Mouse (Mus musculus) forebrain, embryonic 10.5 days (tissue): Measurements from ENCODE around the gene Cpeb3. TPM values are rescaled to one million over a fixed set of nuclear protein-coding genes. Genes with fewer than 3 reads are reported as not detected.

Experiments used
- DNase-seq: peaks from one replicate; pipeline ENCODE4 v3.0.0-alpha.2; 2017; ENCODE audit warnings: low spot score; ENCODE audit errors: extremely low spot score
- H3K27ac ChIP-seq: fragments of 300-500 bp; sonication (generic); 2 replicates; pipeline ENCODE4 v1.5.1; 2016; ENCODE audit warnings: mild to moderate bottlenecking
- H3K27me3 ChIP-seq: fragments of 300-500 bp; sonication (generic); 2 replicates; pipeline ENCODE4 v1.6.1; 2016; ENCODE audit warnings: mild to moderate bottlenecking; ENCODE audit not compliant: poor library complexity, severe bottlenecking
- H3K36me3 ChIP-seq: fragments of 300-500 bp; sonication (generic); replicated peaks from 2 replicates; pipeline ENCODE4 v1.6.1; 2016; ENCODE audit warnings: mild to moderate bottlenecking, moderate library complexity
- H3K4me1 ChIP-seq: fragments of 300-500 bp; sonication (generic); 2 replicates; pipeline ENCODE4 v1.6.1; 2016
- H3K4me3 ChIP-seq: fragments of 300-500 bp; sonication (generic); 2 replicates; pipeline ENCODE4 v1.5.1; 2016; ENCODE audit warnings: mild to moderate bottlenecking, moderate library complexity
- H3K9me3 ChIP-seq: fragments of 300-500 bp; sonication (generic); 2 replicates; pipeline ENCODE4 v1.6.1; 2016; ENCODE audit warnings: mild to moderate bottlenecking, moderate library complexity
- WGBS: fragments of 180-500 bp; shearing (Covaris S2); methylation state at CpG from one replicate; pipeline ENCODE4 v1.1.7; 2016; 5-methylcytosine and 5-hydroxymethylcytosine counted together
- polyA plus RNA-seq: library from polyadenylated mRNA; unstranded; fragments of >200 nt; fragmentation: Nextera tagmentation; extraction: Ambion mirVana; gene quantifications from 2 replicates; pipeline ENCODE4 v1.2.1, GENCODE M21; 2016

Cpeb3 gene
- polyA plus RNA-seq, 1 experiment from 2014 or later: 0.95 TPM

DNA sequence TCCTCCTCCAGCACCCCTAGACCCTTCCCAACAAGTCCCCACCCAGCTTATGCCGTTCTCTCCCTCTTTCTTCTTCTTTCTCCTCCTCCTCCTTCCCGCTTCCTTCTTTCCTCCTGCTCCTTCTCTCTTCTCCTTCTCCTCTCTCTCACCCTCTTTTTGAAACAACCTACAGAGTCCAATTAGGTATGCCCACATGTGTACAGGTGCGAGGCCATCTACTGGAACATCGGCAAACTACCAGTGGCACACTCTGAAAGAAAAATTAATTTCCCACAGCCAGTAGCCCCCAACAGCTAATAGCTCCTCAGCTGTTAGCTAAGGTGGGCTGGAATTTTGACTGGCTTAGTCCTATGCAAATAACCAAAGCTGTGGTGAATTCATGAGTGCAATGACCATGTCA, 139.2 kb downstream of the Cpeb3 start:
- no peak for DNase-seq
- peaks cover 6% of the 10 kb centered on the region for H3K4me1 ChIP-seq
- H3K4me3 ChIP-seq: no peak overlapping the region
- no peaks in the 10 kb centered on the region for H3K27me3 ChIP-seq
- no peak overlapping the region for H3K27ac ChIP-seq
- H3K36me3 ChIP-seq: no peaks in the 10 kb centered on the region
- no peaks in the 10 kb centered on the region for H3K9me3 ChIP-seq
- 89% methylated on average over 4 of the region's 4 CpGs for WGBS

DNA sequence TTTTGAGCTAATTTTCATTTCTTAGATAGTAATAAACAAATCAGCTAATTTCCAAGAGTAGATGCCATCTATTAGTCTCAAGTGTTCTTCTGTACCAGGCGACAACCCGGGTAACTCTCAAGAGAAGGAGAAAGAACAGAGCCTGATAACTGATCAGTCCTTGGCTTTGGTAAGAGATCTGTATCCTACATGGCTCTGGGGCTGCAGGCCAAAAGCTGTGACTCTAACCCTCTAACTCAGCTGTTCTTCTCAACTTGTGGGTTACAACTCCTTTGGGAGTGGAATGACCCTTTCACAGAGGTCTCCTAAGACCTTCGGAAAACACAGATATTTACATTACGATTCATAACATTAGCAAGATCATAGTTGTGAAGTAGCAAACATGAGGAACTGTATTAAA, 148.3 kb downstream of the Cpeb3 start:
- no peak for DNase-seq
- Histone ChIP-seq H3K27ac (no peak overlapping the region), H3K27me3 (no peaks in the 10 kb centered on the region), H3K4me3 (no peak overlapping the region), H3K9me3 (no peaks in the 10 kb centered on the region), H3K4me1 (no peaks in the 10 kb centered on the region), H3K36me3 (no peaks in the 10 kb centered on the region)
- WGBS: 91% methylated on average over 4 of the region's 4 CpGs

DNA sequence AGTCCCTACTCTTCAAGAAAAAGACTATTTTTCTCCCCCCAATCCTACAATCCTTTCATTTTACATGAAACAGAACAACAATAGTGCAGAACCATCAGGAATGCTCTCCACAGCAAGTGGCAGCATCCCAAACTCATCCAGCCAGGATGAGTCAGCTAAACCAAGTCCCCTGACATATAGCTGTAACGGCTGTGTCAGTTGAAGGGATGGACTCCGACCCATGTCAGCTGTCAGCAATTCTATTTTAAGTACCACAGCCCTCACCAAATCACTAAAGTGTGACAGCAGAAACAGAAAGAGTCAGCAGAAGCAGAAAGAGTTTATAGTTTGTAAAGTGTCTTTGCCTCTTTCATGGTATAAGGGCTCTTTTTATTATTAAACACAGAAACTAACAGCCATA, 148.8 kb downstream of the Cpeb3 start:
- Histone ChIP-seq H3K4me3 (no peak overlapping the region), H3K27me3 (no peaks in the 10 kb centered on the region), H3K27ac (no peak overlapping the region), H3K4me1 (no peaks in the 10 kb centered on the region), H3K36me3 (no peaks in the 10 kb centered on the region), H3K9me3 (no peaks in the 10 kb centered on the region)
- WGBS: 75% methylated on average over 2 of the region's 2 CpGs
- no peak for DNase-seq

DNA sequence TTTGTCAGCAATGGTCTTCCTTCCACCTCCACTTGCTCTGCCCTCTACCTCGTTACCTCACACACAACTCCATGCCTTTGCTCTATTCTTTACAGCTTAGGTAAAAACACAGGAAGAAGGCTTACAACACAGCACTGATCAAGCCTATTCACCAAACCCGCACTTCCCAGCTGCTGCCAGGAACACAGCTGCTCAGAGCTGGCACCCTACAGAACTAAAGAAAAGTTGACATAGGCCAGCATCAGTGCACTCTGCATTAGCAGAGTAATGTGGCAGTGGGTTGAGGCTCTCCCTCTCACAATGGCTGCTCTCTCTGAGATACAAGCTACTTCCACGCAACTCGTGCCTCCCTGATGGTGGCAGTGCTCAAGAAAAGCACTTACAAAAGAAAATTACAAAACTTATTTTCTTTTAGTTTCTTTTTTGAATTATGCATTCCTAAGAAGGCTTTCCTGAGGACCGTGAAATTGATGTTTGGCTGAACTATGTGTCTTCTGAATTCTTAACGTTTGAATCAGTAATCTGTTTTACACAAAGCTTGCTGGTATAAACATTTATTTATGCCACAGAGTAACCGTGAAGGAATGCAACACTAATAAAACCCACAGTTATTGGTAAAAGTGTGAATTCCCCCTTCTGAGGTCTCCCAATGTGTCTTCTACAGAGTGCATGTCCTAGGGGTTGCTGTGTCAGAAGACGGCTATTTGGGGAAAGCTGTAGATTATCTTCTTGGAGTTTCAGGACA, 151.1 kb downstream of the Cpeb3 start:
- WGBS: 84% methylated on average over 8 of the region's 8 CpGs
- Histone ChIP-seq H3K4me3 (no peak overlapping the region), H3K9me3 (no peaks in the 10 kb centered on the region), H3K27ac (no peak overlapping the region), H3K27me3 (no peaks in the 10 kb centered on the region), H3K36me3 (no peaks in the 10 kb centered on the region), H3K4me1 (no peaks in the 10 kb centered on the region)
- no peak for DNase-seq

DNA sequence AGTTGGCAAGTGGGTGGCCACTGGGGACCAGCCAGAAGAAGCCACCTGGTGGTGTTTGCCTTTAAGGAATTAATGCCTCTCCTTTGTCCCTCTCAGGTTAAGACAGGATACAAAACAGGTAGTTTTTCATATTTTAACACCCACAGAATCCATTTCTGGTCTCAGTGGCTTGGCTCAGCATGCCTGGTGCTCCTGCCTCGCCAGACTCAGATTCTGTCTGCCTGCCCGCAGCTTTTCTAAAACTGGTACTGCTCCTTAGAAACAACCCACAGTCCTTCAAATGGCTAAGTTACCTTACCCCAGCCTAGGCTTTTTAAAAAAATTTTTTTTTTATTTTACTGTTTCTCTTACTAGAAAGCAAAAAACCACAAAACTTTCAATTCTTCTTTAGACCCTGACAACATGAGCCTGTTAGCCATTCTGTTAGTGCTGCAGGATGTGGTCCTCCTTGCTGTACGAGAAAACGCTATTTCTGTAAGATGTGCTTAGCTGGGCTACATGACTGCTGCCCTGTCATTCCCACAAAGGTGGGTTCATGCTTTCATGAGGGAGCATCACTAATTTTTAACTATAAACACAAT, 152.3 kb downstream of the Cpeb3 start:
- Histone ChIP-seq H3K27me3 (no peaks in the 10 kb centered on the region), H3K9me3 (no peaks in the 10 kb centered on the region), H3K27ac (no peak overlapping the region), H3K36me3 (no peaks in the 10 kb centered on the region), H3K4me3 (no peak overlapping the region), H3K4me1 (no peaks in the 10 kb centered on the region)
- no peak for DNase-seq
- WGBS: 86% methylated on average over 4 of the region's 4 CpGs

DNA sequence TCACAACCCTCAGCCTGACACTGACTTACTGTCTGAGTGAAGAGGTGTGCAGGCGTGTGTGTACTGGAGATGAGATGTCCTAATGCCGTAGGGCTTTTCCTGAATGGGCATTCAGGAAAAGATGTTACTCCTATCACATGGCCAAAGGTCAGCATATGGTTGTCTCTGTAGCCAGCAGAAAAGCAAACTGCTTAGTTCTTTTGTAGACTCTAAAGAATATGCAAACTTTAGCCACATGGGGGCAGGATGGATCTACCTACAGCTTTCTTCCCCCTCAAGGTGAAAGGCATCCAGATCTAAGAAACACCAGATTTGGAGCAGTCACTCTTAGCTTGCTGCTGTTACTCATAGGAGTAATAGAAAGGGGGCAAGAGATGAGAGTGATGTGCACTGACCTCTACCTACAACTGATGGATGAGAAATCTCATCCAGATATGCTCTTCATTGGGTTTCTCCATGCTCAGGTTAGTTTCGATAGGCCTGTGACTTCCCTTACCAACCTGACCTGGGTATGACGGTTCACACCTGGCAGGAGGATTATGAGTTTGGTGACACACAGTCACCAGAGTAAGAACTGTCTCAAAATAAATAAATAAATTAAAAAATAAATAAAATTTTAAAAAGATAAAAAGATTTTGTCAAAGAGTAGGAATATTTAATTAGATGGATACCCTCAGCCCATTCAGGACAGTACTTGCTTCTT, 157.6 kb downstream of the Cpeb3 start:
- Histone ChIP-seq H3K4me1 (no peaks in the 10 kb centered on the region), H3K36me3 (no peaks in the 10 kb centered on the region), H3K27me3 (no peaks in the 10 kb centered on the region), H3K27ac (no peak overlapping the region), H3K4me3 (no peak overlapping the region), H3K9me3 (no peaks in the 10 kb centered on the region)
- 80% methylated on average over 4 of the region's 4 CpGs for WGBS
- no peak for DNase-seq

DNA sequence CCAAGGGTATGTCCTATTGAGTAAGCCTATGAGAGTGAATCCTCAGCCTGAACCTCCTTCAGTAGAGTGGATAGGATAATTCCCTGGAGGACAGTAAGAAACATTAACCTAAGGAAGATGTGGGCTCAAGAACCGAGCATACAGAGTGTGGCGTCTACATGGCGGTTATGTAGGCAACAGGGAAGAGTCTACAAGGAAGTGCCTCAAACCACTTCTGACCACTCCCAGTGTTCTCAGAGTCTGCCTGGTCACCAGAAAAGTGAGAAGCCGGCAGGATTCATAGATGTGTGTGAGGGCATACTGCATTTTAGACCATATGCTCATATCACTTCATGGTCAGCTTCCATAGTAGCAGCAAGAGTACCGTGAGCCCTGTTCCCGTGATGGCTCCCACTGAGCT, 159.9 kb downstream of the Cpeb3 start:
- H3K4me1 ChIP-seq: no peaks in the 10 kb centered on the region
- 92% methylated on average over 6 of the region's 6 CpGs for WGBS
- no peak overlapping the region for H3K27ac ChIP-seq
- DNase-seq: no peak
- H3K36me3 ChIP-seq: no peaks in the 10 kb centered on the region
- H3K9me3 ChIP-seq: no peaks in the 10 kb centered on the region
- no peak overlapping the region for H3K4me3 ChIP-seq
- H3K27me3 ChIP-seq: no peaks in the 10 kb centered on the region

DNA sequence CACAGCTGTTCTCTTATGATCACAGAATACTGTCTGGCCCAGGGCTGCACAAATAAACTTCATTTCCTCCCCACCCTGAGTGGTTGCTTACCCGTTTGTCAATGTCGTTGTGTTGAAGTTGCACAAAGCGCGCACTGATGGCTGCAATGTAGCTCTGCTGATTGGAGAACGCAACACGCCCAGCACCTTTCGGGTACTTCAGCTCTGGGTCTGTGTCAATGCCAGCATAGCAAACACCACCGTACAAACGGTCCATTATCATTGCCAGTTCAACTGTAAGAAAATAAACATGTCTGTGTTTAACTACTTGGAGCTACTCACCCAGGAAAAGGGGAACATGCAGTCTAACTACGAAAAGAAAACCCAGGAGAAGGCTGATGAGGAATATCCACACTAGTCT, 164.0 kb downstream of the Cpeb3 start:
- Histone ChIP-seq H3K36me3 (no peaks in the 10 kb centered on the region), H3K4me1 (no peaks in the 10 kb centered on the region), H3K9me3 (no peaks in the 10 kb centered on the region), H3K27me3 (no peaks in the 10 kb centered on the region), H3K27ac (no peak overlapping the region), H3K4me3 (no peak overlapping the region)
- DNase-seq: no peak
- WGBS: 93% methylated on average over 10 of the region's 10 CpGs

DNA sequence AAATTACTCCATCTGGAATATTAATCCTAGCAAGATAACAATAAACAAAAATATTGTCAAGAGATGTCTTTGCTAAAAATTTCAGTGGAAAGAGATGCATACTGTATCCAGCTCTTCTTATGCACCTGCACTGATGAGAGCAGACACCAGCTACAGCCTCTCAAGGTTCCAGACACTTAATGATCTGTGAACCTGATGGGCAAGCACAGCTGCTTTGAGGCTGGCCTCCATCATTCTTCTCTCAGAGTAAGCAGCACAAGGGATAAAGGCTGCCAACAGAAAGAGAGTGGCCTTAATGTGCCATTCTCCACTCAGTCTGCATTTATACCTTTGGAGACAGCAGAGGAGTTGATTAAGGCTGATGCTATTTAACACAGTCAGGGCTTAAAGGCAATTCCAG, 167.5 kb downstream of the Cpeb3 start:
- no peak overlapping the region for H3K4me3 ChIP-seq
- DNase-seq: no peak
- H3K4me1 ChIP-seq: no peaks in the 10 kb centered on the region
- H3K36me3 ChIP-seq: no peaks in the 10 kb centered on the region
- no peaks in the 10 kb centered on the region for H3K9me3 ChIP-seq
- no peak overlapping the region for H3K27ac ChIP-seq
- H3K27me3 ChIP-seq: no peaks in the 10 kb centered on the region

DNA sequence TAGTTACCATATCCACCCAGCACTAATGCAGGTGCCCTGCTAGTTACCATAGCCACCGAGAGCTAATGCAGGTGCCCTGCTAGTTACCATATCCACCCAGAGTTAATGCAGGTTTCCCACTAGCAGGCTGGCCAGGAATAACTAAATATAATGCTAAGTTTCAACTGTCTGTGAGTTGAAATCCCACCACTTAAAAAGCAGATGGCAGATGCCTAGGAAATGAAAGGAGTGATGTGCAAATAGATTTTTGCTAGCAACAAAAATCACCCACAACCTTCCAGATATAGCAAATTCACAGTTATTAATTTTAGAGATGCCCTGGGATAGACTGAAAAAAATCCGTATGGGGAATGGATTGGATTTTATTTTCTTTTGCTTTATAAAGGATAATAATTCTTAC, 176.0 kb downstream of the Cpeb3 start:
- Histone ChIP-seq H3K4me3 (no peak overlapping the region), H3K27me3 (no peaks in the 10 kb centered on the region), H3K27ac (no peak overlapping the region), H3K4me1 (no peaks in the 10 kb centered on the region), H3K9me3 (no peaks in the 10 kb centered on the region), H3K36me3 (no peaks in the 10 kb centered on the region)
- DNase-seq: no peak
- 83% methylated on average over 2 of the region's 2 CpGs for WGBS

DNA sequence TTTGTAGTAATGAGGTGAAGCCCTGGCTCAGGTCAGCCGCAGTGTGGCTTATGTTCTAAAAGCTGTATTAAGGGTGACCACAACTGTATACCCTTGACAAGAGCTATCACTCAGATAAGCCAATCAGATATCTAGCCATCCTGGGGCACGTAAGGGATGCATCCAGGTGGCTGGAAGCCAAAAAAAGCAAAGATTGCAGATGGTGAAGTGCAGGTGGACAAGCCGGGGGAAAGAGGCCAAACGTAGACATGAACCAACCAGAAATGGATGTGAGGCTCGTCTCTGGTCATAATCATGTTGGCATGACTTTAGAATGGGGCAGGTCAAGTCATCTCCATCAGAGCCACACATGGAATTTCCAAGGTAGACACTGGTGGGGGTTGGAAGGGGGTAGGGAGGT, 177.0 kb downstream of the Cpeb3 start:
- Histone ChIP-seq H3K4me3 (no peak overlapping the region), H3K36me3 (no peaks in the 10 kb centered on the region), H3K4me1 (no peaks in the 10 kb centered on the region), H3K9me3 (no peaks in the 10 kb centered on the region), H3K27ac (no peak overlapping the region), H3K27me3 (no peaks in the 10 kb centered on the region)
- 91% methylated on average over 5 of the region's 5 CpGs for WGBS
- no peak for DNase-seq

DNA sequence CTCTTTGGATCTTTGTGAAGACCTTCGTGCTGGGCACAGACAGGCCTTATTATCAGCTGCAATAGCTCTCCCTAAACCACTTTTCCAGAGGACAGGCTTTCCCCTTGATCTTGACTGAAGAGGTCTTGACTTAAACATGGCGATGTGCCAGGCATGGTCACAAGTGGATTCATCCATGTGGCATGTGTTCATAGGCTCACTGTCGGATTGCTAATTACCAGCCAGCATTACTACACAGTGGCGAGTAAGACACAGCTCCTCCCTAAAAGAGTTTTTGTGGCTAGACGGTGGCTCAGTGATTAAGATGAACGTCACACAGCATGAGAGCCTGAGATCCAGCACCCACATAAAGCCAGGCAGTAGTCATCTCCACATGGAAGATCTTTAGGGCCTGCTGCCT, 178.6 kb downstream of the Cpeb3 start:
- no peak overlapping the region for H3K4me3 ChIP-seq
- H3K27ac ChIP-seq: no peak overlapping the region
- H3K27me3 ChIP-seq: no peaks in the 10 kb centered on the region
- H3K4me1 ChIP-seq: peaks cover 5% of the 10 kb centered on the region; the same call in 1 of the 2 replicates
- 91% methylated on average over 6 of the region's 6 CpGs for WGBS
- DNase-seq: no peak
- H3K9me3 ChIP-seq: no peaks in the 10 kb centered on the region
- H3K36me3 ChIP-seq: no peaks in the 10 kb centered on the region

DNA sequence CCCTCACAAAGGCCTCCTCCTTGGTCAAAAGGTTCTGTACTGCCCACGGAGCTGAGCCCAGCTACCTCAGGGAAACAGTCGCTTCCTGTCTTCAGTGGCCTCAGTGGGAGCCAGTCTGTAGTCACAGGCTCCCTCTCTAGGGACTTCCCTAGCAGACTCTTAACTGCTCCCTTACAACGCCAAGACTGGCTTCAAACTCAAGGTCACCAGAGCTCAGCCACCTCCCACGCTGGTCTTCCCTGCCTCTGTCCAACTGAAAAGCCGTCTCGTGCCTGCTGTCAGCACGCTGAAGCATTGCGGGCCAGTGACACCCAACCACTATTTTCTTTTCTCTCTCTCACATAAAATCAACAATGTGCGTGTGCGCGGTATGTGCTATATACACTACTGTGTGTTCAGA, 182.0 kb downstream of the Cpeb3 start:
- Histone ChIP-seq H3K27ac (no peak overlapping the region), H3K4me1 (peaks cover 11% of the 10 kb centered on the region; the same call in 1 of the 2 replicates)

More for the DNA sequence above, 182.0 kb downstream of the Cpeb3 start:
- no peaks in the 10 kb centered on the region for H3K36me3 ChIP-seq
- DNase-seq: no peak
- H3K27me3 ChIP-seq: no peaks in the 10 kb centered on the region
- 87% methylated on average over 11 of the region's 11 CpGs for WGBS
- H3K9me3 ChIP-seq: no peaks in the 10 kb centered on the region
- no peak overlapping the region for H3K4me3 ChIP-seq
